Comparison of ENCODE assay signal across 15 mouse cellular contexts in genomic region chr14:103343791-103344190, GRCm38 (mm10). TPM values are rescaled to one million over a fixed set of nuclear protein-coding genes. Genes with fewer than 3 reads are reported as not detected.
DNase-seq lines count a peak whose midpoint lies in the region; ATAC-seq and TF ChIP-seq lines count a peak whose summit lies in the region.
"Had no signal": no experiment of that assay in that cellular context is flagged by ENCODE, and none has a peak within 500 bp of the region (broad histone marks: within the 10 kb centered on the region; RNA-seq: fewer than 3 reads in every experiment).

No protein-coding gene starts in this region.

- no peak overlapping the region for H3K27ac ChIP-seq in forebrain, postnatal 0 days (ENCODE audit: low read depth, low read length)
- no peak overlapping the region for H3K27ac ChIP-seq in forebrain, embryonic 12.5 days
- H3K27ac ChIP-seq in neural tube, embryonic 12.5 days, result no peak overlapping the region
- no peak overlapping the region for H3K27ac ChIP-seq in hindbrain, postnatal 0 days
- H3K27ac ChIP-seq in neural tube, embryonic 15.5 days (replicated peaks), result no peak overlapping the region
- H3K27ac ChIP-seq: heart, adult 2 months; limb, embryonic 15.5 days had no signal

- TF ChIP-seq CTCF in forebrain, postnatal 0 days (IDR thresholded peaks at IDR 0.05; ENCODE audit: low read depth), result no peak
- no peak for TF ChIP-seq CTCF in hindbrain, postnatal 0 days (IDR thresholded peaks at IDR 0.05; ENCODE audit: low read depth)

- H3K4me3 ChIP-seq in forebrain, postnatal 0 days (ENCODE audit: low read depth, low read length), result peak overlapping the region; percentile 24
- H3K4me3 ChIP-seq in forebrain, embryonic 12.5 days (replicated peaks), result no peak overlapping the region
- H3K4me3 ChIP-seq in neural tube, embryonic 12.5 days, result no peak overlapping the region
- peak overlapping the region; percentile 14 for H3K4me3 ChIP-seq in hindbrain, postnatal 0 days (ENCODE audit: low read length)
- peak overlapping the region; percentile 20 for H3K4me3 ChIP-seq in neural tube, embryonic 15.5 days (replicated peaks)
- H3K4me3 ChIP-seq: heart, adult 2 months; limb, embryonic 15.5 days had no signal

- H3K9ac ChIP-seq in forebrain, postnatal 0 days, result no peak overlapping the region
- H3K9ac ChIP-seq in forebrain, embryonic 12.5 days, result no peak overlapping the region
- H3K9ac ChIP-seq in neural tube, embryonic 12.5 days, result no peak overlapping the region
- H3K9ac ChIP-seq in hindbrain, postnatal 0 days (replicated peaks; ENCODE audit: low read length), result no peak overlapping the region
- H3K9ac ChIP-seq in neural tube, embryonic 15.5 days (replicated peaks), result no peak overlapping the region
- H3K9ac ChIP-seq: limb, embryonic 15.5 days had no signal

- peak overlapping the region; percentile 36 for H3K4me2 ChIP-seq in forebrain, postnatal 0 days (ENCODE audit: low read depth)
- H3K4me2 ChIP-seq in forebrain, embryonic 12.5 days, result no peak overlapping the region
- peak overlapping the region; percentile 33 for H3K4me2 ChIP-seq in neural tube, embryonic 12.5 days (replicated peaks)
- H3K4me2 ChIP-seq in hindbrain, postnatal 0 days (ENCODE audit: low read depth, low read length), result peak overlapping the region; percentile 50
- peak overlapping the region; percentile 51 for H3K4me2 ChIP-seq in neural tube, embryonic 15.5 days
- H3K4me2 ChIP-seq: limb, embryonic 15.5 days had no signal

- ATAC-seq in forebrain, postnatal 0 days, result no peak
- no peak for ATAC-seq in forebrain, embryonic 12.5 days (ENCODE audit: low FRiP score)
- no peak for ATAC-seq in neural tube, embryonic 12.5 days (ENCODE audit: low FRiP score, low read depth)
- no peak for ATAC-seq in hindbrain, postnatal 0 days
- ATAC-seq in neural tube, embryonic 15.5 days (ENCODE audit: low FRiP score), result no peak
- ATAC-seq: Patski had no signal

- no peak for DNase-seq in forebrain, postnatal 0 days
- no peak for DNase-seq in neural tube, embryonic 10.5 days (ENCODE audit: extremely low spot score, low spot score)
- no peak for DNase-seq in hindbrain, postnatal 0 days (ENCODE audit: low spot score)
- DNase-seq in ovary, adult 18-20 months (ENCODE audit: low spot score), result no peak
- no peak for DNase-seq in urinary bladder, postnatal 14 days (ENCODE audit: low spot score)
- DNase-seq: cerebellum, postnatal 10 days; heart, adult 2 months; heart, postnatal 14 days; kidney, adult 11 months; kidney, postnatal 4 days had no signal

- H3K36me3 ChIP-seq in forebrain, postnatal 0 days (ENCODE audit: insufficient read depth), result no peaks in the 10 kb centered on the region
- H3K36me3 ChIP-seq in forebrain, embryonic 12.5 days (replicated peaks), result no peaks in the 10 kb centered on the region
- H3K36me3 ChIP-seq in neural tube, embryonic 12.5 days, result no peaks in the 10 kb centered on the region
- H3K36me3 ChIP-seq in hindbrain, postnatal 0 days (ENCODE audit: insufficient read depth, low read length), result no peaks in the 10 kb centered on the region
- no peaks in the 10 kb centered on the region for H3K36me3 ChIP-seq in neural tube, embryonic 15.5 days
- H3K36me3 ChIP-seq: limb, embryonic 15.5 days had no signal

- no peaks in the 10 kb centered on the region for H3K9me3 ChIP-seq in forebrain, postnatal 0 days (ENCODE audit: low read length)
- no peaks in the 10 kb centered on the region for H3K9me3 ChIP-seq in forebrain, embryonic 12.5 days
- no peaks in the 10 kb centered on the region for H3K9me3 ChIP-seq in neural tube, embryonic 12.5 days
- H3K9me3 ChIP-seq in hindbrain, postnatal 0 days (ENCODE audit: low read length), result no peaks in the 10 kb centered on the region
- no peaks in the 10 kb centered on the region for H3K9me3 ChIP-seq in neural tube, embryonic 15.5 days (replicated peaks)
- H3K9me3 ChIP-seq: limb, embryonic 15.5 days had no signal

- no peaks in the 10 kb centered on the region for H3K27me3 ChIP-seq in forebrain, postnatal 0 days (ENCODE audit: insufficient read depth, low read length)
- H3K27me3 ChIP-seq in forebrain, embryonic 12.5 days, result 0 out of 2 replicates have a peak, but pooled peaks cover 5% of the 10 kb centered on the region
- H3K27me3 ChIP-seq in neural tube, embryonic 12.5 days (replicated peaks), result no peaks in the 10 kb centered on the region
- no peaks in the 10 kb centered on the region for H3K27me3 ChIP-seq in hindbrain, postnatal 0 days (ENCODE audit: insufficient read depth, low read length)
- no peaks in the 10 kb centered on the region for H3K27me3 ChIP-seq in neural tube, embryonic 15.5 days (replicated peaks)
- H3K27me3 ChIP-seq: limb, embryonic 15.5 days; Patski had no signal

- H3K4me1 ChIP-seq in forebrain, postnatal 0 days (ENCODE audit: insufficient read depth), result peaks cover 19% of the 10 kb centered on the region
- H3K4me1 ChIP-seq in forebrain, embryonic 12.5 days, result peaks cover 19% of the 10 kb centered on the region
- peaks cover 15% of the 10 kb centered on the region for H3K4me1 ChIP-seq in neural tube, embryonic 12.5 days
- peaks cover 15% of the 10 kb centered on the region; the same call in 1 of the 2 replicates for H3K4me1 ChIP-seq in hindbrain, postnatal 0 days (ENCODE audit: insufficient read depth, low read length)
- H3K4me1 ChIP-seq in neural tube, embryonic 15.5 days, result peaks cover 37% of the 10 kb centered on the region

- WGBS in forebrain, postnatal 0 days, result 60% methylated on average over 5 of the region's 5 CpGs
- 66% methylated on average over 5 of the region's 5 CpGs for WGBS in forebrain, embryonic 12.5 days
- 72% methylated on average over 5 of the region's 5 CpGs for WGBS in neural tube, embryonic 12.5 days
- WGBS in hindbrain, postnatal 0 days, result 58% methylated on average over 5 of the region's 5 CpGs
- 64% methylated on average over 5 of the region's 5 CpGs for WGBS in neural tube, embryonic 15.5 days

RNA-seq across cellular contexts. Expression of gene Mycbp2, which starts 2.8 kb away (rescaled TPM):
- total RNA-seq in forebrain, postnatal 0 days (2014; rRNA removed), result 93.1 and 113 TPM in 2 replicates
- 35.2 and 49.3 TPM in 2 replicates for polyA plus RNA-seq in forebrain, postnatal 0 days (2015; fragmentation: Nextera tagmentation; extraction: Ambion mirVana)
- polyA plus RNA-seq in forebrain, embryonic 12.5 days (2016; fragmentation: Nextera tagmentation; extraction: Ambion mirVana), result 33.4 and 36.2 TPM in 2 replicates
- 40.8 and 43.5 TPM in 2 replicates for polyA plus RNA-seq in neural tube, embryonic 12.5 days (2016; fragmentation: Nextera tagmentation; extraction: Ambion mirVana)
- total RNA-seq in hindbrain, postnatal 0 days (2014; rRNA removed), result 86.1 and 89.3 TPM in 2 replicates
- polyA plus RNA-seq in hindbrain, postnatal 0 days (2015; fragmentation: Nextera tagmentation; extraction: Ambion mirVana), result 54.1 and 57.3 TPM in 2 replicates
- 51.0 and 57.9 TPM in 2 replicates for polyA plus RNA-seq in neural tube, embryonic 15.5 days (2015; fragmentation: Nextera tagmentation; extraction: Ambion mirVana)

Comparison
In these comparisons a context has a peak if more than half of its experiments do, and no peak if none do; other contexts are left out.
1. H3K4me3 ChIP-seq: peak in forebrain, postnatal 0 days (single experiment), hindbrain, postnatal 0 days (single experiment) and neural tube, embryonic 15.5 days (single experiment); none in forebrain, embryonic 12.5 days (single experiment) and neural tube, embryonic 12.5 days (single experiment).